Mouse (Mus musculus) forebrain, embryonic 16.5 days (tissue): Measurements from ENCODE around the gene Olfr1427. TPM values are rescaled to one million over a fixed set of nuclear protein-coding genes. Genes with fewer than 3 reads are reported as not detected.
"Not testable (repeated sequence)": the region's sequence is repeated elsewhere in the genome, so short reads cannot be mapped to it uniquely, and the experiment has no call there.

Experiments
- ATAC-seq: fragments of 200-750 bp; cut with Nextera tagmentation; 2 replicates; pipeline ENCODE4 v1.8.0; 2017; ENCODE audit warnings: mild to moderate bottlenecking, moderate library complexity
- H3K27ac ChIP-seq: fragments of 300-500 bp; sonication (generic); 2 replicates; pipeline ENCODE4 v1.5.1; 2014; ENCODE audit warnings: low read length, control low read depth
- H3K27me3 ChIP-seq: fragments of 300-500 bp; sonication (generic); replicated peaks from 2 replicates; pipeline ENCODE4 v1.6.1; 2014; ENCODE audit warnings: low read length; ENCODE audit not compliant: control insufficient read depth, insufficient read depth
- H3K36me3 ChIP-seq: fragments of 300-500 bp; sonication (generic); 2 replicates; pipeline ENCODE4 v1.6.1; 2014; ENCODE audit not compliant: control insufficient read depth, insufficient read depth
- H3K4me1 ChIP-seq: fragments of 300-500 bp; sonication (generic); replicated peaks from 2 replicates; pipeline ENCODE4 v1.6.1; 2014; ENCODE audit warnings: low read length; ENCODE audit not compliant: control insufficient read depth, insufficient read depth
- H3K4me2 ChIP-seq: fragments of 300-500 bp; sonication (generic); 2 replicates; pipeline ENCODE4 v1.6.1; 2014; ENCODE audit warnings: mild to moderate bottlenecking, low read length, control low read depth
- H3K4me3 ChIP-seq: fragments of 300-500 bp; sonication (generic); replicated peaks from 2 replicates; pipeline ENCODE4 v1.5.1; 2014; ENCODE audit warnings: mild to moderate bottlenecking, low read length, control low read depth
- H3K9ac ChIP-seq: fragments of 300-500 bp; sonication (generic); replicated peaks from 2 replicates; pipeline ENCODE4 v1.6.1; 2014; ENCODE audit warnings: low read depth, low read length, control low read depth
- H3K9me3 ChIP-seq: fragments of 300-500 bp; sonication (generic); 2 replicates; pipeline ENCODE4 v1.6.1; 2016; ENCODE audit warnings: low read length; ENCODE audit not compliant: control insufficient read depth
- WGBS: fragments of 180-500 bp; shearing (Covaris S2); extraction: QIAGEN DNeasy Blood & Tissue Kit; methylation state at CpG from one replicate; pipeline ENCODE4 v1.1.7; 2014; 5-methylcytosine and 5-hydroxymethylcytosine counted together
- polyA plus RNA-seq: library from polyadenylated mRNA; unstranded; fragments of >200 nt; fragmentation: Nextera tagmentation; extraction: Ambion mirVana; gene quantifications from 2 replicates; pipeline ENCODE4 v1.2.1, GENCODE M21; 2015

Gene Olfr1427
- polyA plus RNA-seq, 1 experiment from 2014 or later = not detected

DNA sequence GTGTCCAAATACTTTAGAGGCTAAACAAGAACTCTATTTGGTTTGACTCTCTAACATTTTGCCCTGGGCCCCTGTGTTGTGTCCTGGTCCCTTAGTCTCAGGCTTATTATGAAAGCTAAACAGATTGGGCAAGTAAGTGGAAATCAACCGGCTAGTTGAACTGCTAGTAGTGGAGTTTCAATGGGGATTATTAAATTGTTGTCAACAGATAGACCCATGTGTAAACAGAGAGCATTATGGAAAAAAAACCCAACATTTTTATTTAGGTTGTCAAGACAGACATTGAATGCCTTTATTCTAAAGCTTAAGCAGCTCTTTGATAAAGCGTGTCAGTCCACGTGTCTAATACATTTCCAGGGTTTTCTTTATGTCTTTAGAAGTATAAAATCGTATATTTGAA lies 25.5 kb downstream of the Olfr1427 start, which contains the start of gene Olfr1425:
Gene Olfr1425, minus strand, starts transcription at position 101 of the 400 bp plus-strand sequence.
- not testable (repeated sequence) for H3K9ac ChIP-seq, H3K9me3 ChIP-seq, H3K36me3 ChIP-seq, H3K4me1 ChIP-seq, ATAC-seq, H3K4me2 ChIP-seq, H3K27ac ChIP-seq, H3K4me3 ChIP-seq, H3K27me3 ChIP-seq
- 81% methylated on average over 4 of the region's 4 CpGs for WGBS

DNA sequence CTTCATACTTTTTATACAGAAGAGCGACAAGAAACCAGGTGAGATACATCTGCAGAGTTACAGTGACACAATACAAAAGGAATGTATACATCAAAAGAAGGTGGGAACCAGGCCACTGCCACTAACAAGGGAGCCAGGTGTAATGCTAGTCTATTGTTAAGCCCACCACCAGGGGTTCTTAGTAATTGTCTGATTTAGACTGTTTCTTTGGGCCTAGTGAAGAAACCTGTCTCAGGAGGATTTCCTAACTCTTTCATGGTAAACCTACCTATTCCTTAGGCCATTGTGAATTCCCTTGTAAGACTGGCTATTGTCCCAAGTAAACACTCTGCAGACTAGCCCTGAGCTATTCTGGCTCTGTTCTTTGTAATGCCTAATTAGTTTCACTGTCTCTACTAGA lies 33.6 kb downstream of the Olfr1427 start:
- not testable (repeated sequence) for H3K9me3 ChIP-seq, H3K27ac ChIP-seq, H3K9ac ChIP-seq, H3K36me3 ChIP-seq, H3K27me3 ChIP-seq, ATAC-seq, H3K4me1 ChIP-seq, H3K4me2 ChIP-seq, H3K4me3 ChIP-seq
- 84% methylated on average over 1 of the region's 1 CpGs for WGBS

DNA sequence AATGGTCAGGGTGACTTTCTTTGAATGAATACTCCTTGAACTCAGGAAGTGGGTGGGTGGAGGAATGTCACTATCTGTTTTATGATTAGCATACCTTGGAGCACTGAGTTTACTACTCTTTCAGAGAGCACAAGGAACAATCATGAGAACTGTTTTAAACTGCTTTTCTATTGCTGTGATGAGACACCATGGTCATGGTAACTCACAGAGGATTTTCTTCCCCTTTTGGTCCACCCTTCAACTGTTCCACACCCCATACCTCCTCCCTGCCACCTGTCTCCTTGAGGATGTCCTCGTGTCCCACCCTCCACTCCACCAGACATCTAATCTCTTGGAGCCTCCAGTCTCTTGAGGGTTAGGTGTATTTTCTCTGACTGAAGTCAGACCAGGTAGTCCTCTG lies 35.3 kb downstream of the Olfr1427 start:
- H3K27me3 ChIP-seq, H3K27ac ChIP-seq, H3K9ac ChIP-seq, H3K4me3 ChIP-seq, ATAC-seq, H3K4me2 ChIP-seq, H3K9me3 ChIP-seq, H3K4me1 ChIP-seq, H3K36me3 ChIP-seq: not testable (repeated sequence)
- 52% methylated on average over 1 of the region's 1 CpGs for WGBS

DNA sequence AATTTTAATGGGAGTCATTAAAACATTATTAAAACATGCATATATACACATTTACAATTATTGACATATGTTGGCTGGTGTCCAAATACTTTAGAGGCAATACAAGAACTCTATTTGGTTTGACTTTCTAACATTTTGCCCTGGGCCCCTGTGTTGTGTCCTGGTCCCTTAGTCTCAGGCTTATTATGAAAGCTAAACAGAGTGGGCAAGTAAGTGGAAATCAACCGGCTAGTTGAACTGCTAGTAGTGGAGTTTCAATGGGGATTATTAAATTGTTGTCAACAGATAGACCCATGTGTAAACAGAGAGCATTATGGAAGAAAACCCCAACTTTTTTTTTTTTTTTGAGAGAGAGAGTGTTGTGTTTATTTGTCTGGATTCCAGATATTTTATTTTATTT lies 40.6 kb downstream of the Olfr1427 start, which contains the start of gene Olfr1424:
Gene Olfr1424, minus strand, starts transcription at position 101 of the 400 bp plus-strand sequence.
- H3K27ac ChIP-seq, H3K4me2 ChIP-seq, H3K4me1 ChIP-seq, H3K27me3 ChIP-seq, H3K9me3 ChIP-seq, H3K9ac ChIP-seq, H3K4me3 ChIP-seq, ATAC-seq, H3K36me3 ChIP-seq: not testable (repeated sequence)
- 92% methylated on average over 1 of the region's 1 CpGs for WGBS

Other genes starting within 250 kb of the Olfr1427 start
- gene Olfr1418, start 242.3 kb downstream of the Olfr1427 start, polyA plus RNA-seq = not detected in 2 replicates
- gene Olfr1419, start 228.2 kb downstream of the Olfr1427 start, polyA plus RNA-seq = not detected in 2 replicates
- not detected in 2 replicates for gene Olfr1420, start 216.8 kb downstream of the Olfr1427 start, polyA plus RNA-seq
- gene Patl1, start 190.9 kb downstream of the Olfr1427 start, polyA plus RNA-seq = 20.2 and 20.3 TPM in 2 replicates
- 4.1 and 4.3 TPM in 2 replicates for gene Osbp, start 137.4 kb downstream of the Olfr1427 start, polyA plus RNA-seq
- gene Olfr1423, start 62.0 kb downstream of the Olfr1427 start, polyA plus RNA-seq = not detected in 2 replicates
- gene Olfr1424, start 40.7 kb downstream of the Olfr1427 start, polyA plus RNA-seq = not detected in 2 replicates
- gene Olfr1425, start 25.6 kb downstream of the Olfr1427 start, polyA plus RNA-seq = not detected in 2 replicates
- gene Olfr1426, start 11.3 kb downstream of the Olfr1427 start, polyA plus RNA-seq = not detected in 2 replicates
- not detected in 2 replicates for gene Olfr1428, start 12.6 kb upstream of the Olfr1427 start, polyA plus RNA-seq
- not detected in 2 replicates for gene Olfr76, start 19.9 kb upstream of the Olfr1427 start, polyA plus RNA-seq
- gene Olfr1555-ps1, start 66.8 kb upstream of the Olfr1427 start, polyA plus RNA-seq = not detected in 2 replicates
- not detected in 2 replicates for gene Olfr1431, start 97.3 kb upstream of the Olfr1427 start, polyA plus RNA-seq
- gene Olfr1432, start 129.3 kb upstream of the Olfr1427 start, polyA plus RNA-seq = not detected in 2 replicates
- gene Olfr262, start 138.3 kb upstream of the Olfr1427 start, polyA plus RNA-seq = not detected in 2 replicates
- gene Olfr235, start 157.7 kb upstream of the Olfr1427 start, polyA plus RNA-seq = not detected in 2 replicates
- not detected in 2 replicates for gene Olfr1434, start 176.5 kb upstream of the Olfr1427 start, polyA plus RNA-seq
- gene Olfr1436, start 195.8 kb upstream of the Olfr1427 start, polyA plus RNA-seq = not detected in 2 replicates
- gene Olfr1437, start 221.8 kb upstream of the Olfr1427 start, polyA plus RNA-seq = not detected in 2 replicates
- gene Olfr1438-ps1, start 232.6 kb upstream of the Olfr1427 start, polyA plus RNA-seq = not detected in 2 replicates